Mouse (Mus musculus) forebrain, embryonic 15.5 days (tissue): ENCODE results near the gene Lrrc29. TPM values are rescaled to one million over a fixed set of nuclear protein-coding genes. Genes with fewer than 3 reads are reported as not detected.

Experiments used
- ATAC-seq: fragments of 200-750 bp; cut with Nextera tagmentation; replicated peaks from 2 replicates; pipeline ENCODE4 v1.8.0; 2017; ENCODE audit warnings: mild to moderate bottlenecking, moderate TSS enrichment, moderate library complexity
- H3K27ac ChIP-seq: fragments of 300-500 bp; sonication (generic); replicated peaks from 2 replicates; pipeline ENCODE4 v1.5.1; 2015; ENCODE audit warnings: mild to moderate bottlenecking, inconsistent platforms
- H3K27me3 ChIP-seq: fragments of 300-500 bp; sonication (generic); 2 replicates; pipeline ENCODE4 v1.6.1; 2015; ENCODE audit warnings: inconsistent platforms
- H3K36me3 ChIP-seq: fragments of 300-500 bp; sonication (generic); 2 replicates; pipeline ENCODE4 v1.6.1; 2015; ENCODE audit warnings: mild to moderate bottlenecking, inconsistent platforms
- H3K4me1 ChIP-seq: fragments of 300-500 bp; sonication (generic); 2 replicates; pipeline ENCODE4 v1.6.1; 2015; ENCODE audit warnings: inconsistent platforms
- H3K4me2 ChIP-seq: fragments of 300-500 bp; sonication (generic); replicated peaks from 2 replicates; pipeline ENCODE4 v1.6.1; 2015; ENCODE audit warnings: mild to moderate bottlenecking, inconsistent platforms
- H3K4me3 ChIP-seq: fragments of 300-500 bp; sonication (generic); 2 replicates; pipeline ENCODE4 v1.5.1; 2015; ENCODE audit warnings: mild to moderate bottlenecking, inconsistent platforms
- H3K9ac ChIP-seq: fragments of 300-500 bp; sonication (generic); replicated peaks from 2 replicates; pipeline ENCODE4 v1.6.1; 2015; ENCODE audit warnings: mild to moderate bottlenecking, inconsistent platforms
- H3K9me3 ChIP-seq: fragments of 300-500 bp; sonication (generic); 2 replicates; pipeline ENCODE4 v1.6.1; 2016; ENCODE audit warnings: inconsistent platforms
- WGBS: fragments of 180-500 bp; shearing (Covaris S2); methylation state at CpG from one replicate; pipeline ENCODE4 v1.1.7; 2015; ENCODE audit warnings: mixed read lengths; 5-methylcytosine and 5-hydroxymethylcytosine counted together
- microRNA counts: library from miRNA; unstranded; fragments of <30 nt; microRNA quantifications from one replicate; lab custom pipeline; 2016
- microRNA-seq: library from miRNA; unstranded; fragments of <30 nt; microRNA quantifications from one replicate; pipeline ENCODE4, GENCODE M21; 2016
- polyA plus RNA-seq: library from polyadenylated mRNA; unstranded; fragments of >200 nt; fragmentation: Nextera tagmentation; extraction: Ambion mirVana; gene quantifications from 2 replicates; pipeline ENCODE4 v1.2.1, GENCODE M21; 2015

The Lrrc29 gene
- polyA plus RNA-seq, 1 experiment from 2014 or later, result 0.59 TPM

- Histone ChIP-seq H3K27me3 (peaks cover 90% of the 10 kb centered on the region), H3K9me3 (peaks cover 4% of the 10 kb centered on the region; the same call in 1 of the 2 replicates), H3K4me2 (peak overlapping the region; percentile 83), H3K27ac (no peak overlapping the region), H3K36me3 (no peaks in the 10 kb centered on the region), H3K4me1 (peaks cover 34% of the 10 kb centered on the region), H3K9ac (no peak overlapping the region), H3K4me3 (peak overlapping the region; percentile 70; the same call in 1 of the 2 replicates)
- no peak for ATAC-seq
- WGBS, result 14% methylated on average over 10 of the region's 10 CpGs
These were observed 61.0 kb downstream of the Lrrc29 start for GRCm38 (mm10) chr8:105265128-105265527.

DNA sequence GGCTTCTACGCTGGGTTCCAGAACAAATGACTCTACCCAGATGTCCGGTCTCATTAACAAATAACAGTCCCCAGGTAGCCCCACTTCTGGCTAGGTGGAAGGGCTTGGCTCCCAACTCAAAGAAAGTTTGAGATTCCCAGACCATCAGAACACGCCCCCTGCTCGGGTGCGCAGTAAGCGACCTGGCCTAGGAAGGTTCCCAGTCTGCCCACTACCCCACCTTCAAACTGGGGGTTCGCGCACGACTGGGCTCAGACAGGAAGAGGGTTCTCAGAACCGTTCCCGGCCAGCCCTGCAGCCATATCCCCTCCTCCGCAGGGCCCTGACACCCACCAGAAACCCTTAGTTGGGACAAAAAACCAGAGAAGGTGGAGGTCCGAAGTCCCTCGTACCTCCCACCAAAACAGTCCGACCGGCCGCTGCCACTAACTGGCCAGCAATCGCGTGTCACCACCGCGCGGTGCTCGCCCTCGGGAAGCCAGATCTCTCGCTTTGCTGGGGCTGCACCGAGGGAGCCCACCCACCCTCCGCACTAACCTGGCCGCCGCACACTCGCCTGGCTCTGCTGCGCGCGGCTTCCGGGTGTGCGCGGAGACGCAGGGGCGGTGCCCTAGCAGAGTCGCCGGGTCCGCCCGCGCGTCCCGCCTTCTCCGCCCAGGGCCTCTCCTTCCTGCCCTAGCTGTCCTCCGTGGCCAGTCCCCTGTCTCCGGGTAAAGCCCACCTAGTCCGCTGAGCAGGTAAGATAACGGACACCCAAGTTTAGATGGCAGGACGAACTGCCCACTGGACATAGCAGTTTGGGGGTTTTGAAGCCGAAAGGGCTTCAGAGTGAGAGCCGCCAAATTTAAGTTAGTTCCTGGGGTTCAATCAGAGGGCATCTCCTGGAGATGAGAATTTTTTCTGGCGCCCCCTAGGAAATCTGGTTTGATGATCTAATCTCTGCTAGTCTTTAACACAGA, 61.8 kb downstream of the Lrrc29 start, which contains the start of the genes Tradd and Fbxl8:
Gene Tradd, minus strand, starts transcription at position 586 of the 959 bp plus-strand sequence.
Gene Fbxl8, plus strand, starts transcription at position 625 of the 959 bp plus-strand sequence.
- peak within 1 kb of the TSS; percentile 83 for H3K4me2 ChIP-seq
- peaks cover 90% of the 10 kb centered on the region for H3K27me3 ChIP-seq
- under 1% methylated on average over 54 of the region's 54 CpGs for WGBS
- peak; percentile 27; the same call in 1 of the 2 replicates for ATAC-seq
- H3K4me1 ChIP-seq, result peaks cover 34% of the 10 kb centered on the region
- H3K27ac ChIP-seq, result no peak within 1 kb of the TSS
- H3K9ac ChIP-seq, result peak within 1 kb of the TSS; percentile 67
- H3K4me3 ChIP-seq, result peak within 1 kb of the TSS; percentile 70
- peaks cover 4% of the 10 kb centered on the region; the same call in 1 of the 2 replicates for H3K9me3 ChIP-seq
- H3K36me3 ChIP-seq, result no peaks in the 10 kb centered on the region

DNA sequence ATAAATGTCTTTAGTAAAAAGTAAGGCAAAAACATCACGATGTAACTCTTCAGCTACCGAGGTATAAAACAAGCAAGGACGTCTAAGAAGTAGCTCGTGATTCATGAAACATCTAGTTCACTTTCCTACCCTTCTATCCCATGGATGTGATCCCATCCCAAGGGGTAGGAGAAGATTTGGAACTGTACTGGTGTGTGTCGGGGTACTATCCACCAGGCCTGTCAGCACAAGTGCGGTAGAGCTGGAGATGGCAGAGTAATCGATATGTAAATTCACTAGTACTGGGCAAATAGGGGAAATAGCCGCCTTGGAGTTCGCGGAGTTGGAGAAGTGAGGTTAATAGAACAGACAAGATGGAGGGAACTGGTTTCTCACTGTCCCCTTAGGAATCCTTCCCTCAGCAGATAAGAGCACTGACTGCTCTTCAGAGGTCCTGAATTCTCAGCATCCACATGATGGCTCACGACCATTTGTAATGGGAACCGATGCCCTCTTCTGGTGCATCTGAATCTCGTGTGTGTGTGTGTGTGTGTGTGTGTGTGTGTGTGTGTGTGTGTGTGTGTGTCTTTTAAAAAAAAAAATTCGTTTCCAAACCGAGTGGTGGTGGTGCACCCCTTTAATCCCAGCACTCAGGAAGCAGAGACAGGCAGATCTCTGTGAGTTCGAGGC, 62.7 kb downstream of the Lrrc29 start:
- peaks cover 4% of the 10 kb centered on the region; the same call in 1 of the 2 replicates for H3K9me3 ChIP-seq
- H3K27me3 ChIP-seq, result peaks cover 90% of the 10 kb centered on the region
- H3K4me3 ChIP-seq, result peak overlapping the region; percentile 70; the same call in 1 of the 2 replicates
- ATAC-seq, result no peak
- 39% methylated on average over 16 of the region's 16 CpGs for WGBS
- peak overlapping the region; percentile 83; the same call in 1 of the 2 replicates for H3K4me2 ChIP-seq
- peaks cover 33% of the 10 kb centered on the region for H3K4me1 ChIP-seq
- no peak overlapping the region for H3K9ac ChIP-seq
- H3K36me3 ChIP-seq, result no peaks in the 10 kb centered on the region
- H3K27ac ChIP-seq, result no peak overlapping the region

MicroRNAs within 50 kb of the gene (microRNA counts, 519-probe panel; counts per million panel counts)
- 2,363 counts per million, percentile 47 among the panel's probes with 10 or more counts for microRNA mmu-miR-328 (lab: Ali Mortazavi, UCI)

Small RNA genes lying within 50 kb of the gene (microRNA-seq; reads per million reads assigned to microRNA genes)
- gene Gm27320, result not detected
- gene Mir328, result 318 reads per million, percentile 68 among the genes with 10 or more reads in this experiment

Other genes starting within 250 kb of the Lrrc29 start
- gene Ces3b, start 242.5 kb downstream of the Lrrc29 start, polyA plus RNA-seq, result not detected in 2 replicates
- 0.10 and 0.15 TPM in 2 replicates for gene Ces4a, start 194.5 kb downstream of the Lrrc29 start, polyA plus RNA-seq
- gene Cbfb, start 155.6 kb downstream of the Lrrc29 start, polyA plus RNA-seq, result 33.4 and 35.4 TPM in 2 replicates
- 32.5 and 33.1 TPM in 2 replicates for gene D230025D16Rik, start 101.1 kb downstream of the Lrrc29 start, polyA plus RNA-seq
- gene B3gnt9, start 71.1 kb downstream of the Lrrc29 start, polyA plus RNA-seq, result 2.9 and 3.0 TPM in 2 replicates
- gene Tradd, start 61.7 kb downstream of the Lrrc29 start, polyA plus RNA-seq, result 21.1 and 23.7 TPM in 2 replicates
- 0.72 and 0.85 TPM in 2 replicates for gene Fbxl8, start 61.6 kb downstream of the Lrrc29 start, polyA plus RNA-seq
- gene Hsf4, start 56.5 kb downstream of the Lrrc29 start, polyA plus RNA-seq, result 0.15 and 0.34 TPM in 2 replicates
- gene Nol3, start 50.1 kb downstream of the Lrrc29 start, polyA plus RNA-seq, result 2.0 and 2.2 TPM in 2 replicates
- gene 4931428F04Rik, start 36.4 kb downstream of the Lrrc29 start, polyA plus RNA-seq, result 96.2 and 101 TPM in 2 replicates
- gene Exoc3l, start 30.2 kb downstream of the Lrrc29 start, polyA plus RNA-seq, result 10.1 and 11.9 TPM in 2 replicates
- gene E2f4, start 28.6 kb downstream of the Lrrc29 start, polyA plus RNA-seq, result 44.2 and 48.1 TPM in 2 replicates
- 0.84 and 0.98 TPM in 2 replicates for gene Elmo3, start 20.7 kb downstream of the Lrrc29 start, polyA plus RNA-seq
- gene Tmem208, start 76 bp upstream of the Lrrc29 start, polyA plus RNA-seq, result 116 and 120 TPM in 2 replicates
- gene Fhod1, start 21.7 kb upstream of the Lrrc29 start, polyA plus RNA-seq, result 0.34 and 0.48 TPM in 2 replicates
- gene Slc9a5, start 22.6 kb upstream of the Lrrc29 start, polyA plus RNA-seq, result 6.9 and 7.9 TPM in 2 replicates
- gene Plekhg4, start 47.0 kb upstream of the Lrrc29 start, polyA plus RNA-seq, result 1.1 and 1.7 TPM in 2 replicates
- 0.10 TPM in 1 of 2 replicates, not detected in the other for gene Kctd19, start 87.2 kb upstream of the Lrrc29 start, polyA plus RNA-seq
- 0.52 and 0.88 TPM in 2 replicates for gene Lrrc36, start 87.3 kb upstream of the Lrrc29 start, polyA plus RNA-seq
- 35.1 and 54.8 TPM in 2 replicates for gene Tppp3, start 145.2 kb upstream of the Lrrc29 start, polyA plus RNA-seq
- gene Zdhhc1, start 170.6 kb upstream of the Lrrc29 start, polyA plus RNA-seq, result 28.8 and 31.3 TPM in 2 replicates
- 1.4 and 1.7 TPM in 2 replicates for gene Hsd11b2, start 192.5 kb upstream of the Lrrc29 start, polyA plus RNA-seq
- gene Atp6v0d1, start 239.8 kb upstream of the Lrrc29 start, polyA plus RNA-seq, result 184 and 193 TPM in 2 replicates